Mouse (Mus musculus) CD4-positive naive resting alpha-beta T cell, adult 57 days (primary cell): ENCODE data around the gene Tmed5. TPM values are rescaled to one million over a fixed set of nuclear protein-coding genes. Genes with fewer than 3 reads are reported as not detected.

Experiments used
- total RNA-seq: library from RNA; stranded (reverse); gene quantifications from one replicate; pipeline ENCODE4 v1.2.4, GENCODE M21; 2023

Tmed5 gene
- total RNA-seq = 45.7 TPM

GRCm38 (mm10) chr5:108132441-108133243 is at the start of gene Tmed5, which contains the start of gene Ccdc18:
TSS of gene Tmed5 (minus strand) at chr5:108132620.
TSS of gene Ccdc18 (plus strand) at chr5:108132875.

DNA sequence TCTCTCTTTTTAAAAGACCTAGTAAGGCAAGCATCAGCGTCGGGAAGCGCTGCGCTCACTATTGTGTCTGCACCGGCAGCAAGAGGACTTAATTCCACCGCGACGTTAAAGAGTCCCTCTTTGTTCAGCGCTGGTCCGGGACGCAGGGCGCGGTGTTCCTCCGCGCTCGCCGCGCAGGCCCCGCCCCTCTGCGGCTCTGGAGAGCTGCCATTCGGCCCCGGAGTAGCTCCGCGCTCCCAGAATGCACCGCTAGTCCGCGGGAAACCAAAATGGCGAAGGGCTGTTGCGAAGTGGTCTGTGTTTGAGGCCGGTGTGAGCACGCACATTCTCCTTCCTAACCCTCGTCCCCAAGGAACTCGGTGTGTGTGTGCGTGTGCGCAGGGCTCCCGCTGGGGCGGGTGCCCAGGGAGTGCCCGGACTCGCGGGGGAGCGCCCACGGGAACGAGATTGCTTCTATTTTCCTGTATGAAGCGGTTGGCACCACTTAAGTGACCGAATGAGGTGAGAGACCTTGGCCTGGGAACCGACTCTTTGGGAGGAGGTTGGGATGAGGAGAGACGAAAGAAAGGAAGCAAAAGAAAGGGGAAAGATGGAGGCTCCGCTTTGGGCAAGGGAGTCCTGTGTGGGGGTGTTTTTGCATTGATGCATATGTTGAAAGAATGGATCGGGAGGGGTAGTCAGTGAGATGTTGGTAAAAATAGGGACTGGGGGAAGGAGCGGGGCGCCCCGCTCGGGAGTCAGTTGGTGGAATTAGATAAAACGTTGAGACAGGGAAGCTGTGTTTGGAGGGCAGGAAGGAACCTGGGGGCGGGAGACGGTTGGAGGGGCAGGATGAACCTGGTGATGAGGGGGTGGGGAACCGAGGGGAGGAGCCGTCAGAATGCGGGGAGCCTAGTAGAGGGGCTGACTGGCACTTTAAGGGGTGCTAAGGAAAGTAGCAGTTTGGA is 66.7 kb downstream of the Tmed5 start, which contains the start of gene Mtf2:
Gene Mtf2, plus strand, starts transcription at position 210 of the 947 bp plus-strand sequence.

Other genes starting within 250 kb of the Tmed5 start
- 206 TPM for gene Rpl5, start 232.1 kb downstream of the Tmed5 start, total RNA-seq
- gene Fam69a, start 145.5 kb downstream of the Tmed5 start, total RNA-seq = 64.3 TPM
- 84.7 TPM for gene Mtf2, start 66.9 kb downstream of the Tmed5 start, total RNA-seq
- gene Ccdc18, start 255 bp upstream of the Tmed5 start, total RNA-seq = 0.53 TPM
- gene Dr1, start 136.3 kb upstream of the Tmed5 start, total RNA-seq = 41.7 TPM
- gene Pigg, start 180.0 kb upstream of the Tmed5 start, total RNA-seq = 2.0 TPM
- not detected for gene Gm42517, start 235.3 kb upstream of the Tmed5 start, total RNA-seq